Comparison of ENCODE assay signal across 10 mouse cellular contexts in the genomic region with DNA sequence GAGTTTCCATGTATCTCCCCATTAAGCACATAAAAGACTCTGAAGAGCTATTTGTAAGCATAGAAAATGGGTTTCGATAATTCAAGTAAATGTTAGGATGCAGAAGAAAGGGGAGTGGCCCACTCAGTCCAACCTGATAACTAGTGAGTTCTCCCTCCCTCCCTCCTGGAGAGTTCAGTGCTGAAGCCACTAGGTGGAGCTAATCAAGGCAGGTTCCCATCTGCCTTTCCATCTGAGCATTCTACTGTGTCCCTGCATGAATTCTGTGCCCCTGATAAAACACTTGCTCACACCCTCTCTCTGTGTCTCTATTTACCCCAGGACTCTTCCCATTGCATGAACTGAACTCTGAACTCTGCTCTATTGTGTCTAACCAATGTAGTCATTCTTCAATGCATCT. TPM values are rescaled to one million over a fixed set of nuclear protein-coding genes. Genes with fewer than 3 reads are reported as not detected.
DNase-seq lines count a peak whose midpoint lies in the region; ATAC-seq and TF ChIP-seq lines count a peak whose summit lies in the region.
"Had no signal": no experiment of that assay in that cellular context is flagged by ENCODE, and none has a peak within 500 bp of the region (broad histone marks: within the 10 kb centered on the region; RNA-seq: fewer than 3 reads in every experiment).

No protein-coding gene starts in this region.

- DNase-seq in cerebellum, postnatal 14 days, result peak; percentile 40 to 50
- DNase-seq in cerebellum, adult 11-12 months, result no peak
- DNase-seq in liver, postnatal 0 days, result no peak
- DNase-seq in brain, adult 2 months (ENCODE audit: low read depth, low spot score), result peak; percentile 63
- peak; percentile 47 for DNase-seq in mesoderm, embryonic 11.5 days (ENCODE audit: low read depth, low spot score)
- DNase-seq in B cell, adult 2 months, result no peak
- no peak for DNase-seq in ovary, adult 18-20 months (ENCODE audit: low spot score)

- no peaks in the 10 kb centered on the region for H3K36me3 ChIP-seq in liver, postnatal 0 days (replicated peaks; ENCODE audit: insufficient read depth, low read length)
- H3K36me3 ChIP-seq in liver, embryonic 12.5 days, result no peaks in the 10 kb centered on the region

- 71% methylated on average over 1 of the region's 1 CpGs for WGBS in liver, postnatal 0 days (ENCODE audit: insufficient replicate concordance)
- WGBS in liver, embryonic 12.5 days (ENCODE audit: insufficient replicate concordance), result 52% methylated on average over 1 of the region's 1 CpGs

- peak; percentile 52 for TF ChIP-seq CTCF in liver, postnatal 0 days (IDR thresholded peaks at IDR 0.05; ENCODE audit: low read depth)

- no peak for ATAC-seq in liver, postnatal 0 days
- no peak for ATAC-seq in liver, embryonic 12.5 days

- no peaks in the 10 kb centered on the region for H3K4me1 ChIP-seq in liver, postnatal 0 days (ENCODE audit: insufficient read depth)
- H3K4me1 ChIP-seq in liver, embryonic 12.5 days, result no peaks in the 10 kb centered on the region

- TF ChIP-seq EP300 in liver, postnatal 0 days (IDR thresholded peaks at IDR 0.05; ENCODE audit: low read depth), result no peak

- no peak overlapping the region for H3K9ac ChIP-seq in liver, postnatal 0 days (replicated peaks)
- H3K9ac ChIP-seq in liver, embryonic 12.5 days, result no peak overlapping the region

- H3K4me2 ChIP-seq in liver, postnatal 0 days (ENCODE audit: low read depth, low read length), result no peak overlapping the region
- H3K4me2 ChIP-seq in liver, embryonic 12.5 days, result no peak overlapping the region

- no peaks in the 10 kb centered on the region for H3K27me3 ChIP-seq in liver, postnatal 0 days (ENCODE audit: insufficient read depth, low read length)
- H3K27me3 ChIP-seq in liver, embryonic 12.5 days (replicated peaks), result no peaks in the 10 kb centered on the region

- H3K9me3 ChIP-seq in liver, postnatal 0 days (ENCODE audit: low read length), result no peaks in the 10 kb centered on the region
- H3K9me3 ChIP-seq in liver, embryonic 12.5 days (replicated peaks), result no peaks in the 10 kb centered on the region

- no peak overlapping the region for H3K4me3 ChIP-seq in liver, postnatal 0 days (ENCODE audit: low read depth, low read length)
- H3K4me3 ChIP-seq in liver, embryonic 12.5 days, result no peak overlapping the region

- no peak overlapping the region for H3K27ac ChIP-seq in liver, postnatal 0 days (ENCODE audit: low read depth)
- no peak overlapping the region for H3K27ac ChIP-seq in liver, embryonic 12.5 days

RNA-seq across cellular contexts. Expression of a gene that starts 57.1 kb away (rescaled TPM):
- polyA plus RNA-seq in liver, postnatal 0 days (2015; fragmentation: Nextera tagmentation; extraction: Ambion mirVana), result not detected in 2 replicates
- polyA plus RNA-seq in liver, embryonic 12.5 days (2016; fragmentation: Nextera tagmentation; extraction: Ambion mirVana), result not detected in 2 replicates
- polyA plus RNA-seq: heart, embryonic 14.5 days; lung, embryonic 16.5 days had no signal

Comparison
In these comparisons a context has a peak if more than half of its experiments do, and no peak if none do; other contexts are left out.
1. DNase-seq: peak in cerebellum, postnatal 14 days (2 of 2), brain, adult 2 months (single experiment) and mesoderm, embryonic 11.5 days (single experiment); none in cerebellum, adult 11-12 months (single experiment), liver, postnatal 0 days (single experiment), B cell, adult 2 months (0 of 2) and ovary, adult 18-20 months (single experiment).